Mouse (Mus musculus): ENCODE results near the gene Cd38. TPM values are rescaled to one million over a fixed set of nuclear protein-coding genes. Genes with fewer than 3 reads are reported as not detected.

The Cd38 gene
- total RNA-seq, 2 experiments from 2014 or later, result 0.48 to 0.83 TPM

- no peak for ATAC-seq (ENCODE audit: poor library complexity, severe bottlenecking)
Observed at GRCm38 (mm10) chr5:43927729-43928128, 59.4 kb downstream of the Cd38 start.

- ATAC-seq (ENCODE audit: poor library complexity, severe bottlenecking), result no peak
Observed at GRCm38 (mm10) chr5:43933269-43933668, 64.9 kb downstream of the Cd38 start.

GRCm38 (mm10) chr5:43947330-43947977 lies 79.1 kb downstream of the Cd38 start:
- ATAC-seq (ENCODE audit: poor library complexity, severe bottlenecking), result peak; percentile 31; the same call in 1 of the 2 replicates

- peak; percentile 91 for ATAC-seq (ENCODE audit: poor library complexity, severe bottlenecking)
Observed at GRCm38 (mm10) chr5:43948111-43948743, 79.9 kb downstream of the Cd38 start.

- peak; percentile 20; the same call in 1 of the 2 replicates for ATAC-seq (ENCODE audit: poor library complexity, severe bottlenecking)
Observed at GRCm38 (mm10) chr5:43948748-43949275, 80.5 kb downstream of the Cd38 start.

GRCm38 (mm10) chr5:43953241-43953640 lies 84.9 kb downstream of the Cd38 start:
- ATAC-seq (ENCODE audit: poor library complexity, severe bottlenecking), result no peak

- no peak for ATAC-seq (ENCODE audit: poor library complexity, severe bottlenecking)
Observed at GRCm38 (mm10) chr5:43959884-43960440, 91.6 kb downstream of the Cd38 start.

GRCm38 (mm10) chr5:43961056-43961455 lies 92.7 kb downstream of the Cd38 start:
- ATAC-seq (ENCODE audit: poor library complexity, severe bottlenecking), result no peak

Other genes with a start within 250 kb of the Cd38 start
- 0.02 and 0.91 TPM in 2 replicates for gene Cc2d2a, start 206.2 kb upstream of the Cd38 start, total RNA-seq (2015)
- 0.04 and 1.0 TPM in 2 replicates for gene Cc2d2a, start 206.2 kb upstream of the Cd38 start, total RNA-seq (2017)
- gene Bst1, start 49.7 kb upstream of the Cd38 start, total RNA-seq (2015), result 29.8 and 31.3 TPM in 2 replicates
- gene Bst1, start 49.7 kb upstream of the Cd38 start, total RNA-seq (2017), result 25.1 and 32.3 TPM in 2 replicates
- 81.7 and 82.1 TPM in 2 replicates for gene Fbxl5, start 46.9 kb upstream of the Cd38 start, total RNA-seq (2015)
- 93.8 and 106 TPM in 2 replicates for gene Fbxl5, start 46.9 kb upstream of the Cd38 start, total RNA-seq (2017)
- gene Gm7879, start 44.6 kb downstream of the Cd38 start, total RNA-seq (2015), result 2.4 and 5.7 TPM in 2 replicates
- gene Gm7879, start 44.6 kb downstream of the Cd38 start, total RNA-seq (2017), result 1.7 and 3.1 TPM in 2 replicates
- gene Fgfbp1, start 113.2 kb downstream of the Cd38 start, total RNA-seq (2015), result not detected in 2 replicates
- not detected in 2 replicates for gene Fgfbp1, start 113.2 kb downstream of the Cd38 start, total RNA-seq (2017)
- 9.5 and 11.1 TPM in 2 replicates for gene Prom1, start 233.5 kb downstream of the Cd38 start, total RNA-seq (2015)
- 7.8 and 9.7 TPM in 2 replicates for gene Prom1, start 233.5 kb downstream of the Cd38 start, total RNA-seq (2017)